Mouse (Mus musculus) myocyte (in vitro differentiated cells): ENCODE measurements at regions not wholly inside any gene's neighbourhood (a gene's known extent, or its start where the extent isn't known, plus 50 kb on each side); places are given as distances from the start of the nearest gene placed in this dataset.

Experiments
- H3K27me3 ChIP-seq: one replicate; pipeline ENCODE4 v1.6.1; 2011; ENCODE audit not compliant: control insufficient read depth, insufficient read depth, insufficient read length
- H3K36me3 ChIP-seq: one replicate; pipeline ENCODE4 v1.6.1; 2011; ENCODE audit not compliant: control insufficient read depth, insufficient read depth
- H3K4me2 ChIP-seq: one replicate; pipeline ENCODE4 v1.6.1; 2011; ENCODE audit warnings: low read depth, control low read depth
- H3K4me3 ChIP-seq: one replicate; pipeline ENCODE4 v1.5.1; 2011; ENCODE audit warnings: mild to moderate bottlenecking, control low read depth, moderate library complexity
- H3K79me2 ChIP-seq: one replicate; pipeline ENCODE4 v1.6.1; 2011; ENCODE audit not compliant: control insufficient read depth, insufficient read depth
- H3ac ChIP-seq: one replicate; pipeline ENCODE4 v1.6.1; 2011; ENCODE audit not compliant: control insufficient read depth, insufficient read length
- CEBPB ChIP-seq: IDR thresholded peaks from 2 replicates; pipeline ENCODE4 v1.6.1; 2011; ENCODE audit warnings: mild to moderate bottlenecking, moderate library complexity; ENCODE audit not compliant: poor library complexity, insufficient read depth, severe bottlenecking
- E2F4 ChIP-seq: IDR thresholded peaks from one replicate; pipeline ENCODE4 v1.6.1; 2011; ENCODE audit warnings: mild to moderate bottlenecking, control low read depth, moderate library complexity; ENCODE audit not compliant: insufficient read depth
- MAX ChIP-seq: IDR thresholded peaks from one replicate; pipeline ENCODE4 v1.6.1; 2011; ENCODE audit warnings: low read depth, mild to moderate bottlenecking, control low read depth
- MYOD1 ChIP-seq, 3 experiments: IDR thresholded peaks; one replicate each; pipeline ENCODE4 v1.6.1; 2011; ENCODE audit warnings: control low read depth in 2 of 3, low read depth in 2 of 3, mild to moderate bottlenecking in 2 of 3, moderate library complexity in 1 of 3; ENCODE audit not compliant: insufficient read length in 2 of 3, control insufficient read depth in 1 of 3
- MYOG ChIP-seq, 3 experiments: IDR thresholded peaks; one replicate each; pipeline ENCODE4 v1.6.1; 2011; ENCODE audit warnings: control low read depth in 2 of 3, low read depth in 2 of 3, mild to moderate bottlenecking in 2 of 3; ENCODE audit not compliant: insufficient read length in 2 of 3, control insufficient read depth in 1 of 3, insufficient read depth in 1 of 3
- POLR2A ChIP-seq: IDR thresholded peaks from one replicate; pipeline ENCODE4 v1.6.1; 2011; ENCODE audit warnings: low read depth, mild to moderate bottlenecking, control low read depth, moderate library complexity; ENCODE audit not compliant: insufficient read length
- POLR2AphosphoS2 ChIP-seq: IDR thresholded peaks from one replicate; pipeline ENCODE4 v1.6.1; 2011; ENCODE audit warnings: low read depth, control low read depth; ENCODE audit not compliant: insufficient read length
- REST ChIP-seq: IDR thresholded peaks from one replicate; pipeline ENCODE4 v1.6.1; 2011; ENCODE audit warnings: mild to moderate bottlenecking, control low read depth, moderate library complexity; ENCODE audit not compliant: insufficient read depth, insufficient read length
- SRF ChIP-seq: IDR thresholded peaks from one replicate; pipeline ENCODE4 v1.6.1; 2011; ENCODE audit warnings: low read depth; ENCODE audit not compliant: control insufficient read depth, insufficient read length
- TCF12 ChIP-seq: IDR thresholded peaks from one replicate; pipeline ENCODE4 v1.6.1; 2011; ENCODE audit warnings: mild to moderate bottlenecking, control low read depth; ENCODE audit not compliant: poor library complexity, insufficient read depth, severe bottlenecking
- TCF3 ChIP-seq: IDR thresholded peaks from one replicate; pipeline ENCODE4 v1.6.1; 2011; ENCODE audit warnings: low read depth, control low read depth; ENCODE audit not compliant: insufficient read length
- USF1 ChIP-seq: IDR thresholded peaks from one replicate; pipeline ENCODE4 v1.6.1; 2011; ENCODE audit warnings: low read depth, mild to moderate bottlenecking, control low read depth, moderate library complexity

DNA sequence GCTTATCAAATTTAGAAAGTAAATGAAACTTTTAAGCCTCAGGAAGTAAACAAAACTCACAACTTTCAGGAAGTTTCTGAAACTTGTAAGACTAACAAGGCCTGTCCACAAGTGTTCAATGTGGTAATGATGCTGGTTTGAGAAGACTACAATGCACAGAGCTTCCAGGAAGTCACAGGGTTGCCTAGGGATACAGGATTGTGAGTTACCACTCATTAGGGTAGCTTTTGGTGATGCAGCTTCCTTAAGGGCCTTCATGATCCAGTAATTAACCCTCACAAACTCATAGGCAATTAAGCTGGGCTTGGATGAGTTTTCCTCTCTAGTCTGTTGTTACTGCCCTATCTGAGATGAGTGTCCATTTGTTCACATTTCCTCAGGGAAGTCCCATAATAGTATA, 291.2 kb upstream of the Kcnh7 start:
- Histone ChIP-seq H3K27me3 (no peaks in the 10 kb centered on the region), H3K4me2 (no peak overlapping the region), H3K36me3 (no peaks in the 10 kb centered on the region), H3K79me2 (no peaks in the 10 kb centered on the region), H3ac (no peak overlapping the region), H3K4me3 (no peak overlapping the region)
- TF ChIP-seq REST (no peak), CEBPB (no peak), USF1 (no peak), SRF (no peak), TCF3 (no peak), MYOG (IDR thresholded peaks at IDR 0.05; ENCODE audit: control insufficient read depth in 1 of 3, insufficient read depth in 1 of 3, insufficient read length in 2 of 3, low read depth in 2 of 3) (no peak), E2F4 (no peak), MYOD1 (IDR thresholded peaks at IDR 0.05; ENCODE audit: control insufficient read depth in 1 of 3, insufficient read length in 2 of 3, low read depth in 2 of 3) (no peak), POLR2AphosphoS2 (no peak), TCF12 (no peak), MAX (no peak), POLR2A (no peak)

DNA sequence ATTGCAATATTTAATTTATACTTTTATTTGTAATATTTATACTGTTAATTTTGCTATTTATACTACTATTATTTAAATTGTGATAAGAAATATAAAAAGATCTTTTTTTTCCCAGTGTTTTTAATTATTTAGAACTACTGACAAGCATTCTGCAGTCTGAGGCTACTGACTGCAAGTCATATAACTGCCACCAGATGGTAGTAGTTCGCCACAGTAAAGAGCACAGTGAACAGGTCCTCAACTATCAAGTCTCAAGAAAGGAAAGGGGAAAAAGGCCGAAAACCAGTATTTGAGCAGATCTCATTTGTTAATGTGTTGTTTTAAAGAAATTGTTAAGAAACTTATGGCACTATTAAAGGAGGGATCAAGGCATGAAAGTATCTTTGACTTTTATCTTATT, 289.6 kb upstream of the Kcnh7 start:
- Histone ChIP-seq H3K4me3 (no peak overlapping the region), H3K36me3 (no peaks in the 10 kb centered on the region), H3K27me3 (no peaks in the 10 kb centered on the region), H3K79me2 (no peaks in the 10 kb centered on the region), H3K4me2 (no peak overlapping the region), H3ac (no peak overlapping the region)
- no peak for TF ChIP-seq MAX
- no peak for TF ChIP-seq TCF12
- TF ChIP-seq TCF3, result no peak
- TF ChIP-seq REST, result no peak
- no peak for TF ChIP-seq MYOD1 (IDR thresholded peaks at IDR 0.05; ENCODE audit: control insufficient read depth in 1 of 3, insufficient read length in 2 of 3, low read depth in 2 of 3)
- no peak for TF ChIP-seq E2F4
- TF ChIP-seq SRF, result no peak
- no peak for TF ChIP-seq MYOG (IDR thresholded peaks at IDR 0.05; ENCODE audit: control insufficient read depth in 1 of 3, insufficient read depth in 1 of 3, insufficient read length in 2 of 3, low read depth in 2 of 3)
- no peak for TF ChIP-seq CEBPB
- no peak for TF ChIP-seq POLR2AphosphoS2
- no peak for TF ChIP-seq USF1

DNA sequence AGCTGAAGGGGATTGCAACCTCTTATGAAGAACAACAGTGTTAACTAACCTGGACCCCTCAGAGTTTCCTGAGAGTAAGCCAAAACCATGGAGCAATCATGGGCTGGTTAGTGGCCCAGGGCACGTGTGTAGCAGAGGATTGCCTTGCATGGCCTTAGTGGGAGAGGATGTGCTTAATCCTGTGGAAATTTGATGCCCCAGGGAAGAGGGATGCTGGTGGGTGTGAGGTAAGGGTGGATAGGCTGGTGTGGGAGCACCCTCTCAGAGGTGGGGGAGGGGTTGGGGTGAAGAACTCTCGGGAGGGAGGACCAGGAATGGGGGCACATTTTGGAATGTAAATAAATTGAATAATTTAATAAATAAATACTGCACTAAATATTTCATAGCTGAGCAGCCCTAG, 288.2 kb upstream of the Kcnh7 start:
- TF ChIP-seq REST (no peak), POLR2A (no peak), TCF3 (no peak), TCF12 (no peak), SRF (no peak), MYOD1 (IDR thresholded peaks at IDR 0.05; ENCODE audit: control insufficient read depth in 1 of 3, insufficient read length in 2 of 3, low read depth in 2 of 3) (no peak), MAX (no peak), MYOG (IDR thresholded peaks at IDR 0.05; ENCODE audit: control insufficient read depth in 1 of 3, insufficient read depth in 1 of 3, insufficient read length in 2 of 3, low read depth in 2 of 3) (no peak), CEBPB (no peak), POLR2AphosphoS2 (no peak), USF1 (no peak), E2F4 (no peak)
- H3K36me3 ChIP-seq, result no peaks in the 10 kb centered on the region
- H3K27me3 ChIP-seq, result no peaks in the 10 kb centered on the region
- H3ac ChIP-seq, result no peak overlapping the region
- no peak overlapping the region for H3K4me2 ChIP-seq
- no peak overlapping the region for H3K4me3 ChIP-seq
- no peaks in the 10 kb centered on the region for H3K79me2 ChIP-seq

DNA sequence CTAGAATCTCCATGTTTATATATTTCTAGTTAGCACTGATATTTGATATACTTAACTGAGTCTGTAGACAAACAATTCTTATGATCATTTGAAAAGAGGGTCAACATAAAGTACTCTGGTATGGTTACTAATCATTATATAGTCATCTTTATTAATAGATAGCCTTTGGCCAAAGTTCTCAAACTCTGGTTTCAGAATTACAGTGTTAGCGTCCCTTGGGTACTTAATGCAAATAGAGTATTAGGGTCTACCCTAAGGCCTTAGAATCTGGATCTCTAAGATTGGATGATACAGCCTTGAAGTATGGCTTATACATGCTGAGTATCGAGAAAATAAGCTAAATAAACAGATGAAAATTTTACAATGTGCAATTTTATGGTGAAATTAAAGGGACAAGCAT, 275.0 kb upstream of the Kcnh7 start:
- no peaks in the 10 kb centered on the region for H3K27me3 ChIP-seq
- H3K4me2 ChIP-seq, result no peak overlapping the region
- TF ChIP-seq E2F4 (no peak), TCF12 (no peak)
- no peaks in the 10 kb centered on the region for H3K36me3 ChIP-seq
- no peak overlapping the region for H3ac ChIP-seq
- no peaks in the 10 kb centered on the region for H3K79me2 ChIP-seq
- H3K4me3 ChIP-seq, result no peak overlapping the region

DNA sequence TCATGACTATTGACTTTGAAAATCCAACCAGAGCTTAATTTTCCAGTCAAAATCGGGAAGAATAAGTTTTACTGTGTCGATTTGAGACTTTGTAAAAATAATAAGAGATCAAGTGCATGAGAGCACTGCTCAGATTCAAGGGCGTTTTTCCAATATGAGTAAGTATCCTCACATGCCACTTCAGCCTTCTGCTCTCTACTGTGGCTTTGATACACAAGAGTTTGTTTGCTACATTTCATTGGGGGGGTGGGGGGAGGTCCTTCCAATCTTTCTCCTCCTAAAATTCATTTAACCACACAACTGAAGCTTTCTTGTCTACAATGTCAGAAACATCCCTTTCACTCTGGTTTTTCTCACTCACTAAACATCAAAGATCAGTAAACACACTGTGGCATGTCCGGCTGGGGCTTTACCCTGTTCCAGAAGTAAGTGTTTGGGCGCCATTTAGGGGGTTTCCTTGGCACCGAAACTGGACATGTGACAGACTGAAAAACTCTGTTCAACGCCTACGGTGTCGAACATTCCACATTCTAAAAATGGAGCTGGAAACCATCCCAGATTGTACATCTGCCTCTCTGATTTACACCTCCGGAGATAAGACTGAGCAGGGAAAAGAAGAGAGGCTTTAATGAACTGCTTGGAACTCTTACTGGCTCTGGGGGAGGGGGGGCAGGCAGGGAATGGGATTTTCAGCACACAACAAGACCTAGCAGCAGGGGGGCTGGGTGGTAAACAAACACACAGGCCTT, 270.4 kb upstream of the Kcnh7 start:
- Histone ChIP-seq H3K79me2 (no peaks in the 10 kb centered on the region), H3K4me3 (no peak overlapping the region), H3K4me2 (peak overlapping the region; percentile 15), H3K27me3 (no peaks in the 10 kb centered on the region), H3K36me3 (no peaks in the 10 kb centered on the region), H3ac (no peak overlapping the region)
- TF ChIP-seq CEBPB (no peak), USF1 (peak; percentile 30), SRF (no peak), REST (no peak), MYOG (IDR thresholded peaks at IDR 0.05; ENCODE audit: control insufficient read depth in 1 of 3, insufficient read depth in 1 of 3, insufficient read length in 2 of 3, low read depth in 2 of 3) (no peak)
